Mouse (Mus musculus) adrenal gland, adult (tissue): ENCODE data around the gene Wnt9a.
"Not testable (repeated sequence)": the region's sequence is repeated elsewhere in the genome, so short reads cannot be mapped to it uniquely, and the experiment has no call there.

Experiments used
- DNase-seq, 2 experiments: peaks; one replicate each; pipeline ENCODE4 v3.0.0; 2022 to 2023; ENCODE audit warnings: low spot score in 1 of 2; ENCODE audit not compliant: inconsistent age in 2 of 2

The Wnt9a gene

GRCm38 (mm10) chr11:59306461-59307421 lies at the start of gene Wnt9a:
TSS of gene Wnt9a (plus strand) at chr11:59306928.
- peak; percentile 76 to 86 for DNase-seq

GRCm38 (mm10) chr11:59259647-59260046 lies 47.1 kb upstream of the Wnt9a start:
- no peak for DNase-seq

GRCm38 (mm10) chr11:59260706-59261493 lies 45.8 kb upstream of the Wnt9a start:
- no peak for DNase-seq

- no peak for DNase-seq
These were observed 44.4 kb upstream of the Wnt9a start for GRCm38 (mm10) chr11:59262308-59262707.

GRCm38 (mm10) chr11:59263870-59264563 lies 42.7 kb upstream of the Wnt9a start:
- peak; percentile 48 to 80 for DNase-seq

GRCm38 (mm10) chr11:59264593-59264992 lies 42.1 kb upstream of the Wnt9a start:
- DNase-seq, result no peak

GRCm38 (mm10) chr11:59265154-59265813 lies 41.4 kb upstream of the Wnt9a start:
- DNase-seq, result no peak

- DNase-seq, result no peak
These were observed 40.0 kb upstream of the Wnt9a start for GRCm38 (mm10) chr11:59266727-59267126.

- DNase-seq, result no peak
These were observed 32.5 kb upstream of the Wnt9a start for GRCm38 (mm10) chr11:59274184-59274583.

GRCm38 (mm10) chr11:59276877-59277276 lies 29.9 kb upstream of the Wnt9a start:
- DNase-seq, result no peak

GRCm38 (mm10) chr11:59278047-59278446 lies 28.7 kb upstream of the Wnt9a start:
- DNase-seq, result no peak

GRCm38 (mm10) chr11:59282111-59282510 lies 24.6 kb upstream of the Wnt9a start:
- DNase-seq, result no peak

GRCm38 (mm10) chr11:59282933-59283332 lies 23.8 kb upstream of the Wnt9a start:
- DNase-seq, result peak; percentile 29 to 60

GRCm38 (mm10) chr11:59284146-59284545 lies 22.6 kb upstream of the Wnt9a start:
- DNase-seq, result no peak

- DNase-seq, result no peak
These were observed 17.0 kb upstream of the Wnt9a start for GRCm38 (mm10) chr11:59289706-59290105.

- DNase-seq, result no peak
These were observed 15.9 kb upstream of the Wnt9a start, which contains the start of gene Wnt3a for GRCm38 (mm10) chr11:59290702-59291303. TSS of gene Wnt3a (minus strand) at chr11:59290752.

- peak; percentile 61 to 83 for DNase-seq
These were observed 13.1 kb upstream of the Wnt9a start for GRCm38 (mm10) chr11:59293616-59294015.

- peak; percentile 34 to 73 for DNase-seq
These were observed 8.8 kb upstream of the Wnt9a start for GRCm38 (mm10) chr11:59297941-59298340.

GRCm38 (mm10) chr11:59300185-59300584 lies 6.5 kb upstream of the Wnt9a start:
- DNase-seq, result peak; percentile 28 to 67

GRCm38 (mm10) chr11:59301053-59301452 lies 5.7 kb upstream of the Wnt9a start:
- not testable (repeated sequence) for DNase-seq
